Mouse (Mus musculus): ENCODE data around the gene Gstm3.

DNA sequence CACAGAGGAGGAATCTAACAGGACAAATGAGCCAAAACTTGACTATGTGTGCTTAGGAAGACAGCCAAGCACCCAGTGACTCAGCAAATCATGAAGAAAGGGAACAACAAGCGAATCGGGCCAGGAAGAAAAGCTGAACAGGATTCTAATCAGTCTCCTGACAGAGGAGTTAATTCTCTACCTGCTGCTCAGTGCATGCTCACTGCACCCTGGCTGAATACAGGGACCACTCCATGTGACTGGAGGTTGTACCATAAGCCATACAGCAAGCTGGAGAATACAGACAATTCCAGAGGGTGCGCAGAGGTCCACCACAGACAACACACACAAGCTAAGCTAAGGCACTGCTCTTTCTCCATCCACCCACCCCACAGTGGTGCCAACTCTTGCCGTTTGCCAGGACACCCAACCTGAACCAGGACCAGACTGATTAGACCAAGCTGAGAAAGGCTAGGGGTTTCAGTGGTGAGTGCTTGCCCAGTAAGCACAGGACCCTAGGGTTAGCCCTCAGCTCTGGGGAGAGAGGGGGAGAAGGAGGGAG is 44.3 kb upstream of the Gstm3 start:
- TF ChIP-seq CTCF (IDR thresholded peaks at IDR 0.05; ENCODE audit: low read depth) (no peak), EP300 (optimal IDR thresholded peaks at IDR 0.05) (no peak)
